Mouse (Mus musculus) C2C12 (cell line): Measurements from ENCODE around the gene Idua. TPM values are rescaled to one million over a fixed set of nuclear protein-coding genes. Genes with fewer than 3 reads are reported as not detected.

ENCODE experiments used
- H3K27me3 ChIP-seq: one replicate; pipeline ENCODE4 v1.6.1; 2011; ENCODE audit not compliant: control insufficient read depth, insufficient read depth, insufficient read length
- H3K36me3 ChIP-seq: one replicate; pipeline ENCODE4 v1.6.1; 2011; ENCODE audit not compliant: control insufficient read depth, insufficient read depth
- H3K4me3 ChIP-seq: one replicate; pipeline ENCODE4 v1.5.1; 2011; ENCODE audit warnings: mild to moderate bottlenecking, control low read depth; ENCODE audit not compliant: poor library complexity, insufficient read depth, severe bottlenecking
- H3K79me2 ChIP-seq: one replicate; pipeline ENCODE4 v1.6.1; 2011; ENCODE audit not compliant: control insufficient read depth, insufficient read depth
- H3K79me3 ChIP-seq: one replicate; pipeline ENCODE4 v1.6.1; 2011; ENCODE audit warnings: low read depth, control low read depth
- H3ac ChIP-seq: one replicate; pipeline ENCODE3; 2011; ENCODE audit warnings: low read depth; ENCODE audit not compliant: control insufficient read depth, insufficient read length
- CEBPB ChIP-seq: IDR thresholded peaks from one replicate; pipeline ENCODE4 v1.6.1; 2011; ENCODE audit warnings: low read depth, mild to moderate bottlenecking, control low read depth, moderate library complexity
- CTCF ChIP-seq: IDR thresholded peaks from one replicate; pipeline ENCODE4 v1.5.1; 2011; ENCODE audit not compliant: control insufficient read depth, insufficient read depth, insufficient read length
- FOSL1 ChIP-seq: IDR thresholded peaks from one replicate; pipeline ENCODE4 v1.8.0; 2011; ENCODE audit warnings: mild to moderate bottlenecking, low read length; ENCODE audit not compliant: poor library complexity, insufficient read depth, severe bottlenecking
- MAX ChIP-seq: IDR thresholded peaks from one replicate; pipeline ENCODE4 v1.6.1; 2011; ENCODE audit warnings: mild to moderate bottlenecking, control low read depth
- MYOD1 ChIP-seq: IDR thresholded peaks from one replicate; pipeline ENCODE4 v1.6.1; 2011; ENCODE audit warnings: low read depth; ENCODE audit not compliant: control insufficient read depth, insufficient read length
- MYOG ChIP-seq: IDR thresholded peaks from one replicate; pipeline ENCODE4 v1.6.1; 2011; ENCODE audit not compliant: control insufficient read depth, insufficient read length; ENCODE audit errors: extremely low read depth
- USF1 ChIP-seq: IDR thresholded peaks from one replicate; pipeline ENCODE4 v1.6.1; 2011; ENCODE audit warnings: low read depth, mild to moderate bottlenecking, control low read depth, moderate library complexity
- polyA plus RNA-seq: library from polyadenylated mRNA; unstranded; fragments of >200 nt; fragmentation: generic; extraction: Trizol; gene quantifications from one replicate; pipeline ENCODE4 v1.2.1, GENCODE M21; 2012; ENCODE audit warnings: missing spikeins

Idua gene
- polyA plus RNA-seq, 1 experiment: 1.1 TPM

DNA sequence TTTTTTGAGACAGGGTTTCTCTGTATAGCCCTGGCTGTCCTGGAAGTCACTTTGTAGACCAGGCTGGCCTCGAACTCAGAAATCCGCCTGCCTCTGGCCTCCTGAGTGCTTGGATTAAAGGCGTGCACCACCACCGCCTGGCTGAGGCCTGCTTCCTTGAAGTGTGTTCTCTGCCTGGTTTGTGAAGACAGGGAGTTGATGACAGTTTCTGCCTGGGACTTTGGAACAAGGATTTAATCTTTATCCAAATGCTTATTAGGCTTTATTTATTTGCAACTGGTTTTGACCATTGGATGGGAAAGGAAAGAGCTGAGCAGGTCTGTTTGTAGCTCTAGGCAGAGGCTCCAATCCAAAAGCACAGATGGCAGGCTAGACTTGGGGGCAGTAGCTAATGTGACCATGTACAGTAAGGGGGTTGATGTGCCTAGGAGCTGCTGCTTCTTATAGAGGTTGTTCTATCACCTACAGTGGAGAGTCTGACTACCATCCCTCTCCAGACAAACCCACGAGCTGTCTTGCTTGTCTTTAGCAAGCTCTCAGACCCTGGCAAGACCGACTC is 18.2 kb downstream of the Idua start:
- H3K79me3 ChIP-seq: no peaks in the 10 kb centered on the region
- H3K79me2 ChIP-seq: no peaks in the 10 kb centered on the region
- no peaks in the 10 kb centered on the region for H3K36me3 ChIP-seq
- no peak overlapping the region for H3ac ChIP-seq
- TF ChIP-seq FOSL1 (no peak), CTCF (no peak), CEBPB (no peak), USF1 (no peak), MYOG (no peak), MYOD1 (no peak), MAX (no peak)
- H3K27me3 ChIP-seq: no peaks in the 10 kb centered on the region
- no peak overlapping the region for H3K4me3 ChIP-seq

DNA sequence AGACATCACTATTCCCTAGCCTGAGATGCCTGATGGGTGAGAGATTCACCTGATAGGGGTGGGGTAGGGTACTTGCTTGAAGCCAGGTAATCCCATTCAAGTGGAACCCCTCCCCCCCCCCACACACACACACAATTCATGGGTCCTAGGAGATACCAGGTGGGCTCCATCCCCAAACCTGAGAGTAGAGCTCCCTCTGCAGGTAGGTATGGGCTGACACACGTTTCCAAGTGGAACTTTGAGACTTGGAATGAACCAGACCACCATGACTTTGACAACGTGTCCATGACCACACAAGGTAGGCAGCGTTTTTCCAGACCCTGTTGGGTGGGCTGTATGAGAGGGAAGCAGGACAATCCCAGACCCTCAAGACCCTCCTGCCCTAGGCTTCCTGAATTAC is 19.8 kb downstream of the Idua start:
- Histone ChIP-seq H3K4me3 (no peak overlapping the region), H3K36me3 (no peaks in the 10 kb centered on the region), H3K79me3 (no peaks in the 10 kb centered on the region), H3K79me2 (no peaks in the 10 kb centered on the region), H3K27me3 (no peaks in the 10 kb centered on the region), H3ac (no peak overlapping the region)
- TF ChIP-seq FOSL1 (no peak), CTCF (no peak), MYOG (no peak), CEBPB (no peak), USF1 (no peak), MYOD1 (no peak), MAX (no peak)

DNA sequence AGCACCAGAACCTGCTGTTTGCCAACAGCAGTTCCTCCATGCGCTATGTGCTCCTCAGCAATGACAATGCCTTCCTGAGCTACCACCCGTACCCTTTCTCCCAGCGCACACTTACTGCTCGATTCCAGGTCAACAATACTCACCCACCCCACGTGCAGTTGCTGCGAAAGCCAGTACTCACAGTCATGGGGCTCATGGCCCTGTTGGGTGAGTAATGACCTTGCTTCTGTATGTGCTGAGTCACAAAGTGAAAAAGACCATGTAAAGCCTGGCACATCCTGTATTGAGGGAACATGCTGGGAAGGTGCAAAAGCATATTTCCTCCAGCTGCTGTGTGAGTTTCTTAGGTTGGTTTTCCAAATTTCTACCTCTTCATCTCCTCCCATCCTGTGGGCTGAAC is 20.7 kb downstream of the Idua start:
- TF ChIP-seq MYOD1 (no peak), CTCF (no peak)
- Histone ChIP-seq H3K79me3 (no peaks in the 10 kb centered on the region), H3K27me3 (no peaks in the 10 kb centered on the region), H3K4me3 (no peak overlapping the region), H3ac (no peak overlapping the region), H3K36me3 (no peaks in the 10 kb centered on the region), H3K79me2 (no peaks in the 10 kb centered on the region)

DNA sequence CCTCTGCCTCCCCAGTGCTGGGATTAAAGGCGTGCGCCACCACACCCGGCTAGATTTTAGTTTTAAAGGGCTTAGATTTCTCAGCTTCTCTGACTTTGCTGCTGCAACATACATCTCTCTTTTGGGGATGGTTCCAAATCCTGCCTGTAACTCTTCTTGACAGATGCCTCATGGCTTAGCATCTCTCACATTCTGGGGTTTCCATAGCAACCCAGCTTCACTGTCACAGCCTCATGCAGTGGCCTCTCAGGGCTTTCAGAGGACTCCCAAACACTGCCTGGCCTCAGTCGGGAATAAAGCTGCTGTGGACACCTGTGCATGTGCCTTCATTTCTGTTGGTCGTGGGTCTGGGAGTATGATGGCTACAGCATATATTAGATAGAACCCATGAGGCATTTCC is 29.0 kb downstream of the Idua start:
- Histone ChIP-seq H3K36me3 (no peaks in the 10 kb centered on the region), H3K4me3 (no peak overlapping the region), H3K79me3 (no peaks in the 10 kb centered on the region), H3K27me3 (no peaks in the 10 kb centered on the region), H3ac (no peak overlapping the region), H3K79me2 (no peaks in the 10 kb centered on the region)
- TF ChIP-seq CTCF: no peak

DNA sequence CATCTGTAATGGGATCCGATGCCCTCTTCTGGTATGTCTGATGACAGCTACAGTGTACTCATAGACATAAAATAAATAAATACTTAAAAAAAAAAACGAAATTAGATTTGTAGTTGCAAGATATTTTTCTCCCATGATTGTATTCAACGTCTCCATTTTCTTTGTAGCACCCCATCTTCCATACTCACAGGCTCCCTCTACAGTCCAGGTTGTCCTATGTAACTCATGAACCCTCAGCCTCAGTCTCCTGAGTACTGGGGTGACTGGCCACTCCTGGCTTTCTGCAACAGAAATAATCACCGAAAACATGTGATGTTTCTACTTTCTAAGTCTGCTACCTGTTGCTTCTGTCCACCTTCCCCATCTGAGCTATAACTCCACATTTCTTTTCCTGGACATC is 31.0 kb downstream of the Idua start:
- no peaks in the 10 kb centered on the region for H3K27me3 ChIP-seq
- H3K4me3 ChIP-seq: no peak overlapping the region
- no peaks in the 10 kb centered on the region for H3K79me3 ChIP-seq
- no peaks in the 10 kb centered on the region for H3K36me3 ChIP-seq
- TF ChIP-seq USF1: no peak
- no peak for TF ChIP-seq MAX
- no peak for TF ChIP-seq FOSL1
- no peak for TF ChIP-seq MYOG
- TF ChIP-seq MYOD1: no peak
- no peak for TF ChIP-seq CTCF
- no peak for TF ChIP-seq CEBPB
- H3K79me2 ChIP-seq: no peaks in the 10 kb centered on the region
- H3ac ChIP-seq: no peak overlapping the region

DNA sequence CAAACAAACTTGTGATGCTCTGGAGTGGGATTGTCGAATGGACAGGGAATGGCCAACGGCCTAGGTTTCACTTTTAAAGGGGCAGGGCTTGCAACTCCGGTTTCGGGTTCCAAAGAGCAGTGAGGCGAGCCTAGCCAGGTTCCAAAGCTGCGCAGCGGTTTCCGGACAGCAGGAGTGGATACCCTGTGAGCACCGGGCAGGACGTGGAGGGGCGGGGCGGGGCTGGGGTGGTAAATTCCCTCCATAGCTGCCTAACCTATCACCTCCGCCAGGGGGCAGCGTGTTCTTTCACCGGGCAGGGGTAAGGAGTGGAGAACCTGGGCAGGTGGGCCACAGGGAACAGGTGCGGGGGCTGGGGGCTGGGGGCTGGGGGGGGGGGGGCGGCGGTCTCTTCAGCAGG is 32.1 kb downstream of the Idua start, which contains the start of gene Fgfrl1:
Gene Fgfrl1 (plus strand): TSS at position 112 of the 400 bp plus-strand sequence.
- Histone ChIP-seq H3K79me3 (no peaks in the 10 kb centered on the region), H3K27me3 (no peaks in the 10 kb centered on the region), H3K4me3 (no peak within 1 kb of the TSS), H3K79me2 (no peaks in the 10 kb centered on the region), H3ac (peak within 1 kb of the TSS; percentile 12), H3K36me3 (no peaks in the 10 kb centered on the region)
- no peak for TF ChIP-seq MYOG
- TF ChIP-seq MAX: no peak
- peak; percentile 49 for TF ChIP-seq CTCF
- no peak for TF ChIP-seq USF1
